Comparison of ENCODE assay signal across 21 mouse cellular contexts in genomic region chr14:108034162-108034561, GRCm38 (mm10).
"Had no signal": no experiment of that assay in that cellular context is flagged by ENCODE, and none has a peak within 500 bp of the region (broad histone marks: within the 10 kb centered on the region; RNA-seq: fewer than 3 reads in every experiment).

No protein-coding gene starts in this region.

- ATAC-seq: liver, postnatal 0 days; lung, postnatal 0 days; midbrain, embryonic 15.5 days had no signal

- H3K27ac ChIP-seq: layer of hippocampus, adult 2 months; limb, embryonic 15.5 days; liver, embryonic 14.5 days; macrophage; midbrain, embryonic 12.5 days; midbrain, embryonic 15.5 days; neural tube, embryonic 13.5 days; stomach, postnatal 0 days had no signal

- DNase-seq: kidney, adult 18-20 months; kidney, adult 9 months; kidney, postnatal 14 days; kidney, postnatal 4 days; layer of hippocampus, adult 9-11 months; liver, postnatal 0 days; lung, embryonic 14.5 days; retina, postnatal 1 day; right cerebral cortex, postnatal 14 days; right cerebral cortex, postnatal 4 days; thymus, postnatal 25 days had no signal

- H3K9me3 ChIP-seq: limb, embryonic 15.5 days; midbrain, embryonic 12.5 days; midbrain, embryonic 15.5 days; neural tube, embryonic 13.5 days had no signal

- H3K4me1 ChIP-seq: limb, embryonic 15.5 days; midbrain, embryonic 12.5 days; midbrain, embryonic 15.5 days; neural tube, embryonic 13.5 days had no signal

- H3K36me3 ChIP-seq: limb, embryonic 15.5 days; midbrain, embryonic 12.5 days; midbrain, embryonic 15.5 days; neural tube, embryonic 13.5 days had no signal

- H3K4me2 ChIP-seq: limb, embryonic 15.5 days; liver, embryonic 11.5 days; lung, embryonic 14.5 days; midbrain, embryonic 12.5 days; midbrain, embryonic 15.5 days; neural tube, embryonic 13.5 days had no signal

- H3K4me3 ChIP-seq: layer of hippocampus, adult 2 months; limb, embryonic 15.5 days; midbrain, embryonic 12.5 days; midbrain, embryonic 15.5 days; neural tube, embryonic 13.5 days had no signal

- H3K27me3 ChIP-seq: limb, embryonic 15.5 days; midbrain, embryonic 12.5 days; midbrain, embryonic 15.5 days; neural tube, embryonic 13.5 days had no signal

- H3K9ac ChIP-seq: limb, embryonic 15.5 days; liver, embryonic 14.5 days; liver, postnatal 0 days; lung, embryonic 14.5 days; midbrain, embryonic 12.5 days; midbrain, embryonic 15.5 days; neural tube, embryonic 13.5 days had no signal
